Mouse (Mus musculus): Measurements from ENCODE around the gene Spdye4c. TPM values are rescaled to one million over a fixed set of nuclear protein-coding genes. Genes with fewer than 3 reads are reported as not detected.

The Spdye4c gene
- polyA plus RNA-seq (2012) = not detected in 2 replicates

GRCm38 (mm10) chr2:128590909-128591308 lies at the start of gene Spdye4c:
Spdye4c (plus strand) TSS chr2:128591209.

Other genes with a start within 250 kb of the Spdye4c start
- gene Anapc1, start 96.2 kb downstream of the Spdye4c start, polyA plus RNA-seq (2012) = 38.5 and 38.6 TPM in 2 replicates
- gene Mertk, start 107.7 kb downstream of the Spdye4c start, polyA plus RNA-seq (2012) = 0.04 TPM in 1 of 2 replicates, not detected in the other
- 1.9 and 2.4 TPM in 2 replicates for gene Tmem87b, start 226.9 kb downstream of the Spdye4c start, polyA plus RNA-seq (2012)